17 mouse cellular contexts compared by ENCODE assay signal in genomic region chr12:26617969-26618368, GRCm38 (mm10).
"Had no signal": no experiment of that assay in that cellular context is flagged by ENCODE, and none has a peak within 500 bp of the region (broad histone marks: within the 10 kb centered on the region; RNA-seq: fewer than 3 reads in every experiment).

No protein-coding gene starts in this region.

- H3K27me3 ChIP-seq: intestine, embryonic 15.5 days; midbrain, embryonic 15.5 days; neural tube, embryonic 12.5 days had no signal

- H3K36me3 ChIP-seq: intestine, embryonic 15.5 days; midbrain, embryonic 15.5 days; neural tube, embryonic 12.5 days had no signal

- ATAC-seq: intestine, embryonic 15.5 days; lung, postnatal 0 days; midbrain, embryonic 15.5 days had no signal

- H3K4me2 ChIP-seq: intestine, embryonic 15.5 days; midbrain, embryonic 15.5 days; neural tube, embryonic 12.5 days had no signal

- H3K9ac ChIP-seq: intestine, embryonic 15.5 days; liver, embryonic 14.5 days; midbrain, embryonic 15.5 days; neural tube, embryonic 12.5 days had no signal

- DNase-seq: kidney, adult 18-20 months; kidney, postnatal 10 days; kidney, postnatal 4 days; lung, adult 18-20 months; lung, postnatal 36 days; retina, postnatal 1 day; right cerebral cortex, postnatal 4 days; spleen, adult 18-20 months; thymus, adult 18-20 months; thymus, postnatal 25 days had no signal

- H3K4me1 ChIP-seq: intestine, embryonic 15.5 days had no signal

- H3K27ac ChIP-seq: intestine, embryonic 15.5 days; layer of hippocampus, adult 2 months; left cerebral cortex, adult 2 months; liver, embryonic 14.5 days; midbrain, embryonic 15.5 days; neural tube, embryonic 12.5 days had no signal

- H3K9me3 ChIP-seq: intestine, embryonic 15.5 days; midbrain, embryonic 15.5 days; neural tube, embryonic 12.5 days had no signal

- H3K4me3 ChIP-seq: intestine, embryonic 15.5 days; layer of hippocampus, adult 2 months; left cerebral cortex, adult 2 months; midbrain, embryonic 15.5 days; neural tube, embryonic 12.5 days had no signal
